Mouse (Mus musculus) central nervous system, embryonic 18 days (tissue): ENCODE measurements around the gene Mcm2. TPM values are rescaled to one million over a fixed set of nuclear protein-coding genes. Genes with fewer than 3 reads are reported as not detected.

Source experiments
- polyA plus RNA-seq: library from polyadenylated mRNA; depleted of rRNA; stranded (reverse); fragments of >200 nt; gene quantifications from 2 replicates; pipeline ENCODE4 v1.2.3, GENCODE M21; 2012; rRNA removed

Gene Mcm2
- polyA plus RNA-seq, result 20.6 and 21.9 TPM in 2 replicates

DNA sequence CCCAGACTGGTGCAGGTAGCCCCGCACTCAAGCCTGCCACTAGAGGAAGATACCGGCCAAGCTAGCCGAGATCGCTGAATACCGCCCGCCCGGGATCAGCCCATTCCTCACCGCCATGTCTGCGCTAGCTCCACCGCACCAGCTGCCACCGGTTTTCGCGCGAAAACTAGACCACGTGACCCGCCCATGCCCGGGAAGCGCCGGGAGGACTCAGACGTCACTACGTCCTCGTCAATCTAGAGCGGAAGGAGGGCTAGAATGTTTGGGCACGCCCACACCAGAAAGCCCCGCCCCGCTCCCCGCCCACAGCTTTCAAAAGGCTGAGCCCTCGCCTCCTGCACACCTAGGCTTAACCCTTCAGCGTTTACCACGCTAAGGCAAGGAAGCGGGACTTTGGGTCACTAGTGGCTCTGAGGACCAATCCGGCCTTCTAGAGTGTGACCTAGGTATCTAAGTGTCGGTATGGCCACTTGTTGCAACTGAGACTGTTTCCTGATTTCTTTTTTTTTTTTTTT lies at the start of gene Mcm2:
TSS of gene Mcm2 (minus strand) at position 247 of the 515 bp plus-strand sequence.

DNA sequence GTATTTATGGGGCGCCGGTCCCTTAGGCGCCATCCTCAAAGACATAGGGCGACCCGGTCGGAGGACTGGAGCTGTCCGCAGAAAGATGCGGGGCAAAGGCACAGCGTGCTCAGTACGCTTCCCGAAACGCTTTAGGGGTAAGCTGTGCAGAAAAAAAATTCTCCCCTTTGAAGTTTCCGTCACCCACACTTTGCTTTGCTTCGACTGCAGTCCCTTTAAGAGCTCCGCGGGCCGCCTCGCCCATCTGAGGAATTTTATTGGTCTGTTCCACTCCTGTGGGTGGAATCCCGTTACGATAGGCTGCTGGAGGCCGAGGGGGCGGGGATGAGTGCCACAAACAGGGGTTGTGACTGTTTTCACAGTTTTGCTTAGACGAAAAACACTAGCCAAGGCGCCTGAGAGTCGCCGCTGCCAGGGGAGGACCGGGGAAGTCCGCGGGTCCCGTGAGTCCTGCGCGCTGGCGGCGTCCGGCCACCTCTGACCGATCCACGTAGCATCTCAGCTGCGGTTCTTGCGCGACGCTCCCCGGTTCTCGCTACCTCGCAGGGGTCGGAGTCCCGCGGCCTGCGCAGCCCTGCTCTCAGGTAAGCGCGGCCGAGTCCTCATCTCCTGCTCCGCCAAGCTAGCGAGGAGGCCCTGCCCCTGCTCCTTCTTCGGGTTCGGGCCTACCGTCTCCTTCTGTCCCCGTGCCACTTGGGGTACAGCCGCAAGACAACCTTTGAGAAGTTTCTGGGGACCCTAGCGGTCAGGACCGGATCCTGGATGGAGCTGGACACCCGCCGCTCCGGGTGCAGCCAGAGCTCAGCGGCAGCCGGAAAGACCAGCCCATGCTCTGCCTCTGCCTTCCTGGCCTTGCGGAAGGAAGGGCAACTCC lies 3.6 kb upstream of the Mcm2 start, which contains the start of gene Tpra1:
TSS of gene Tpra1 (plus strand) at position 305 of the 874 bp plus-strand sequence.

DNA sequence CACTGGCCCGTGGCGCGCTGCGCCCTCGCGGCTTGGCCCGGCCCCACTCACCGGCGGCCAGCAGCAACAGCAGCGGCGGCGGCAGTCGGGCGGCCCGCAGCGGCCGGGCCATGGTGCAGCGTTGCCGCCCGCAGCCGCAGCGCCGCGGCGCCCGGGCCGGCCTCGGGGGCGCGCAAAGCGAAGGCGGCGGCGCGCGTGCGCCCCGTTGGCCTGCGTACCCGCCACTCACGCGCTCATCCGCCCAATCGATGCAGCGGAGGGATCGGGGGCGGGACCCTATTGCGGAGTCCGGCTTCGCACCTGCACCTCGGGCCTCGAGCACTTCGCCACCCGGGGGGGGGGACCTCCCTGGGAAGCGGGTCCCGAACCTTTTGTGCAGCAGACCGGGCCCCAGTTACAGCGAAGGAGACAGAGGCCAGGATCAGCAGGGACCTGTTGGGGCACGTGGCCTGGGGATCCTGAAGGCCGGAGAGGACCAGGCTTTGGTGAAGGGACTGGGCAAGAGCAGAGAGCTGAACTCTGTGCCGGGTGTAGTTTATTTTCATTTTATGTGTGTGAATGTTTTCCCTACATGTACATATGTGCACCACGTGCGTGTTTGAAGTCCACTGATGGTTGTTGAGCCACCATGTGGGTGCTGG lies 23.6 kb downstream of the Mcm2 start, which contains the start of gene Podxl2:
TSS of gene Podxl2 (minus strand) at position 177 of the 641 bp plus-strand sequence.

DNA sequence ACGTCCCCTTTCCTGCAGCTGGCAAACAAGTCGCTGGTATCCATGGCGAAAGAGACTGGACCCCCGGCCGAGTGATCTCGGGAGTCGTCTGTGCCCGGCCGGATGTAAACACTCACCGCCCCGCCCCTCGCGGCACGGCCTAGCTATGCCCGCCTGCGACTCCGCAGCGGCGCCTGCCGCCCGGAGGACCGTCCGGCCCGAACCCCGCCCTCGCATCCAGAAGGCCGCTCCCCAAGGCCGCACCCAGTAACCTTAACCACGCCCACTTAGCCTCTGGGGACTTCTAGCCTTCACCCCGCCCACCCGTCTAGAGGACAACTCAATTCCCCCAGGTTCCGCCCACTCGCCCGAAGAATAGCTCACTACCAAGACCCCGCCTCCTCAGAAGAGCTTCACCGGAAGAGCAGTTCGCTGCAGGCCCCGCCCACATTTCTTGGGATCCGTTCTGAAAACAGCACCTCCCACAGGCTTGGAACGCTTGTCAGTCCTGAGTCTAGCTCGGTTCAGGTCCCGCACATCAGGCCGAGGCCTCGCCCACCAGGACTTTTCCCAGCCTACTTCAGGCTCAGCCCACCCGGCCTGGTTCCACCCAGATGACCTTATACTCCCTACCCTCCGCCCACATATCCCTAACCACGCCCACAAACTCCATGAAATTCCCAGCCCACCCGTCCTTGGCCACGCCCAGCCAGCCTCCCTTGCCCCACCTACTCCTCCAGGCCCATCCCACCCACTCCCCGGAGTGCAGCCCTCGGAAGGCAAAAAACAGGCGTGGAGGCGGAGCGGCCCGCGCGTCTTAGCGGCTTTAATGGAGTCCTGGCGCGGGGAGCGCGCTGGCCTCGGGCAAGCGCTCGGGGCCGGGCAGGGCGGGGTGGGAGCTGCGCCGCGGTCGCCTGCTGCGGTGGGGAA lies 56.5 kb downstream of the Mcm2 start, which contains the start of gene Abtb1:
TSS of gene Abtb1 (minus strand) at position 204 of the 909 bp plus-strand sequence.

Other genes with a start within 250 kb of the Mcm2 start
- gene Mgll, start 174.4 kb downstream of the Mcm2 start, polyA plus RNA-seq, result 22.3 and 23.0 TPM in 2 replicates
- 62.8 and 66.0 TPM in 2 replicates for gene Abtb1, start 56.8 kb downstream of the Mcm2 start, polyA plus RNA-seq
- 1,112 and 1,218 TPM in 2 replicates for gene Podxl2, start 23.7 kb downstream of the Mcm2 start, polyA plus RNA-seq
- gene Tpra1, start 3.5 kb upstream of the Mcm2 start, polyA plus RNA-seq, result 128 and 142 TPM in 2 replicates